Comparison of ENCODE assay signal across 11 mouse cellular contexts in the genomic region with DNA sequence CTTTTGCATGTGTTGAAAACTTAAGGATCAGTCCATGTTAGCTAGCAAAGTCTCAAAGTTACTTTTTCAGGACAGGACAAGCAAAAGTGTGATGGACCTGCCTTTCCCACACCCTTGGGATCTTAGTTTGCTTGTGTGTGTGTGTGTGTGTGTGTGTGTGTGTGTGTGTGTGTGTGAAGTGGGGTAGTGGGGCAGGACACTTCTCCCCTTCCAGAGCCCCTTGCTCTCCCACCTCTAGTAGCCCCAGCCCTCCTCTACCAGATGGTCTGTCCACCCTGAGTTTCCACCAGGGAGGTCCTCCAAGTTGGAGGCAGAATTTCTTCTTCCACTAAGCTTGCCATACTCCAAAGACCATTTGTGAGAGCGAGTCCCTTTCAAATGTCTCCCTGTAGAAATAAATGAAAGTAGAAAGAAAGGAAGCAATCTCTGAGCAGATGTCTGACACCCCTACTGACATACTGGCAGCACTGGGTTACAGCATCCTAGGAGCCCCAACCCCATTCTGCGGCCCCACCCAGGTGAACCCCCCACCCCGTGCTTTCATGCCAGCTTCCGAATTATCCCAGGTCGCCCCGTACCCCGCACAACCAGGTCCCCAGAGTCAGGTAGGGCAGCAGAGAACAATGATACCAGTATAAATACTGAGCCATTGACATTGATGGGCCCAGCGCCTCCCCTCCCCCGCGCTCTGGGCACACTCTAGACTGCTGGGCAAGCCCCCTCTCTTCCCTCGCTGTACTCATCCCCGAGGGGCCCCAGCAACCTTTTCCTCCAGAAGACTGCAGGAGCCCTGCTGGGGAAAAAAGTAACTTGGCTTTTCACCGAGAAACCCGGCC. TPM values are rescaled to one million over a fixed set of nuclear protein-coding genes. Genes with fewer than 3 reads are reported as not detected.
DNase-seq lines count a peak whose midpoint lies in the region; ATAC-seq and TF ChIP-seq lines count a peak whose summit lies in the region.
"Had no signal": no experiment of that assay in that cellular context is flagged by ENCODE, and none has a peak within 500 bp of the region (broad histone marks: within the 10 kb centered on the region; RNA-seq: fewer than 3 reads in every experiment).

No protein-coding gene starts in this region.

- no peak for DNase-seq in lung, postnatal 14 days
- DNase-seq in stomach, postnatal 0 days (ENCODE audit: low spot score) = no peak
- no peak for DNase-seq in embryo, embryonic 11 days
- no peak for DNase-seq in gastrocnemius, postnatal 25 days
- no peak for DNase-seq in ovary, adult 18-20 months (ENCODE audit: low spot score)
- DNase-seq: cerebellum, adult 9-11 months; lung, postnatal 10 days had no signal

- peak overlapping the region; percentile 10; the same call in 1 of the 2 replicates for H3K4me3 ChIP-seq in lung, embryonic 16.5 days (ENCODE audit: low read length)
- peak overlapping the region; percentile 15; the same call in 1 of the 2 replicates for H3K4me3 ChIP-seq in forebrain, embryonic 16.5 days (replicated peaks; ENCODE audit: low read length)
- H3K4me3 ChIP-seq in limb, embryonic 15.5 days = peak overlapping the region; percentile 21
- no peak overlapping the region for H3K4me3 ChIP-seq in stomach, postnatal 0 days (ENCODE audit: low read depth, low read length)

- H3K27me3 ChIP-seq in lung, embryonic 16.5 days (ENCODE audit: control insufficient read depth, insufficient read depth, low read depth, low read length) = no peaks in the 10 kb centered on the region
- H3K27me3 ChIP-seq in forebrain, embryonic 16.5 days (replicated peaks; ENCODE audit: control insufficient read depth, insufficient read depth, low read length) = no peaks in the 10 kb centered on the region
- H3K27me3 ChIP-seq in limb, embryonic 15.5 days = no peaks in the 10 kb centered on the region
- no peaks in the 10 kb centered on the region for H3K27me3 ChIP-seq in stomach, postnatal 0 days (ENCODE audit: control insufficient read depth, insufficient read depth, low read length)

- H3K4me1 ChIP-seq in lung, embryonic 16.5 days (replicated peaks; ENCODE audit: control insufficient read depth, insufficient read depth, low read length) = no peaks in the 10 kb centered on the region
- H3K4me1 ChIP-seq in forebrain, embryonic 16.5 days (replicated peaks; ENCODE audit: control insufficient read depth, insufficient read depth, low read length) = no peaks in the 10 kb centered on the region
- no peaks in the 10 kb centered on the region for H3K4me1 ChIP-seq in limb, embryonic 15.5 days
- H3K4me1 ChIP-seq in stomach, postnatal 0 days (replicated peaks; ENCODE audit: control insufficient read depth, insufficient read depth) = no peaks in the 10 kb centered on the region

- H3K9me3 ChIP-seq in lung, embryonic 16.5 days (ENCODE audit: control insufficient read depth, low read length) = no peaks in the 10 kb centered on the region
- no peaks in the 10 kb centered on the region for H3K9me3 ChIP-seq in forebrain, embryonic 16.5 days (ENCODE audit: control insufficient read depth, low read length)
- H3K9me3 ChIP-seq in limb, embryonic 15.5 days = no peaks in the 10 kb centered on the region
- no peaks in the 10 kb centered on the region for H3K9me3 ChIP-seq in stomach, postnatal 0 days (ENCODE audit: control insufficient read depth, low read length)

- no peak for TF ChIP-seq EP300 in stomach, postnatal 0 days (optimal IDR thresholded peaks at IDR 0.05)

- no peak for ATAC-seq in lung, embryonic 16.5 days (ENCODE audit: low read depth)
- ATAC-seq in forebrain, embryonic 16.5 days = peak; percentile 65; the same call in 1 of the 2 replicates
- ATAC-seq in limb, embryonic 15.5 days (ENCODE audit: insufficient number of reproducible peaks, low FRiP score, low TSS enrichment, low read depth) = peak; percentile 55; the same call in 1 of the 2 replicates
- ATAC-seq in stomach, postnatal 0 days (ENCODE audit: low FRiP score, low TSS enrichment) = 0 out of 2 replicates have a peak, but pooled peaks have one; percentile 26

- no peak overlapping the region for H3K27ac ChIP-seq in lung, embryonic 16.5 days (ENCODE audit: low read length)
- H3K27ac ChIP-seq in forebrain, embryonic 16.5 days (ENCODE audit: low read length) = no peak overlapping the region
- H3K27ac ChIP-seq in limb, embryonic 15.5 days = no peak overlapping the region
- no peak overlapping the region for H3K27ac ChIP-seq in stomach, postnatal 0 days (replicated peaks)

- no peak for TF ChIP-seq CTCF in stomach, postnatal 0 days (IDR thresholded peaks at IDR 0.05; ENCODE audit: low read depth)

- no peak overlapping the region for H3K9ac ChIP-seq in lung, embryonic 16.5 days (ENCODE audit: low read length)
- H3K9ac ChIP-seq in forebrain, embryonic 16.5 days (replicated peaks; ENCODE audit: low read depth, low read length) = no peak overlapping the region
- no peak overlapping the region for H3K9ac ChIP-seq in limb, embryonic 15.5 days
- no peak overlapping the region for H3K9ac ChIP-seq in stomach, postnatal 0 days (ENCODE audit: low read length)

- peak overlapping the region; percentile 20; the same call in 1 of the 2 replicates for H3K4me2 ChIP-seq in lung, embryonic 16.5 days (ENCODE audit: low read depth, low read length)
- peak overlapping the region; percentile 34 for H3K4me2 ChIP-seq in forebrain, embryonic 16.5 days (ENCODE audit: low read length)
- peak overlapping the region; percentile 42 for H3K4me2 ChIP-seq in limb, embryonic 15.5 days
- H3K4me2 ChIP-seq in stomach, postnatal 0 days (replicated peaks; ENCODE audit: low read depth) = peak overlapping the region; percentile 32; the same call in 1 of the 2 replicates

- no peaks in the 10 kb centered on the region for H3K36me3 ChIP-seq in lung, embryonic 16.5 days (ENCODE audit: control insufficient read depth, insufficient read depth, low read length)
- no peaks in the 10 kb centered on the region for H3K36me3 ChIP-seq in forebrain, embryonic 16.5 days (ENCODE audit: control insufficient read depth, insufficient read depth)
- H3K36me3 ChIP-seq in limb, embryonic 15.5 days = no peaks in the 10 kb centered on the region
- no peaks in the 10 kb centered on the region for H3K36me3 ChIP-seq in stomach, postnatal 0 days (ENCODE audit: control insufficient read depth, insufficient read depth, low read length)

- WGBS in lung, embryonic 16.5 days = 13% methylated on average over 14 of the region's 14 CpGs
- 19% methylated on average over 14 of the region's 14 CpGs for WGBS in forebrain, embryonic 16.5 days
- 15% methylated on average over 14 of the region's 14 CpGs for WGBS in limb, embryonic 15.5 days
- 19% methylated on average over 13 of the region's 14 CpGs for WGBS in stomach, postnatal 0 days

RNA-seq across cellular contexts. Expression of gene Gm8180, which starts 11.7 kb away (rescaled TPM):
- not detected in 2 replicates for polyA plus RNA-seq in lung, embryonic 16.5 days (2015; fragmentation: Nextera tagmentation; extraction: Ambion mirVana)
- not detected in 2 replicates for polyA plus RNA-seq in forebrain, embryonic 16.5 days (2015; fragmentation: Nextera tagmentation; extraction: Ambion mirVana)
- not detected in 2 replicates for polyA plus RNA-seq in limb, embryonic 15.5 days (2015; fragmentation: Nextera tagmentation; extraction: Ambion mirVana)
- polyA plus RNA-seq in stomach, postnatal 0 days (2015; fragmentation: Nextera tagmentation; extraction: Ambion mirVana) = not detected in 2 replicates
- not detected for total RNA-seq in gastrocnemius, postnatal 25 days (2021)
- total RNA-seq: hematopoietic stem cell, adult 5-6 weeks had no signal

RNA-seq across cellular contexts. Expression of gene Gm6526, which starts 48.6 kb away (rescaled TPM):
- polyA plus RNA-seq in lung, embryonic 16.5 days (2015; fragmentation: Nextera tagmentation; extraction: Ambion mirVana) = not detected in 2 replicates
- polyA plus RNA-seq in forebrain, embryonic 16.5 days (2015; fragmentation: Nextera tagmentation; extraction: Ambion mirVana) = not detected in 2 replicates
- not detected in 2 replicates for polyA plus RNA-seq in limb, embryonic 15.5 days (2015; fragmentation: Nextera tagmentation; extraction: Ambion mirVana)
- polyA plus RNA-seq in stomach, postnatal 0 days (2015; fragmentation: Nextera tagmentation; extraction: Ambion mirVana) = not detected in 2 replicates
- total RNA-seq in gastrocnemius, postnatal 25 days (2021) = not detected
- total RNA-seq: hematopoietic stem cell, adult 5-6 weeks had no signal
